Mouse (Mus musculus): Measurements from ENCODE around the gene Espl1. TPM values are rescaled to one million over a fixed set of nuclear protein-coding genes. Genes with fewer than 3 reads are reported as not detected.
A peak's percentile ranks its signal among the peaks of the same experiment; 100 is the strongest.

Gene Espl1
- polyA plus RNA-seq, 1 experiment, result 51.5 TPM

- peaks cover 14% of the 10 kb centered on the region for H3K4me1 ChIP-seq (replicated peaks; ENCODE audit: control insufficient read depth, insufficient read depth, low read length)
Measured at GRCm38 (mm10) chr15:102282463-102283292, 13.4 kb upstream of the Espl1 start.

GRCm38 (mm10) chr15:102283648-102284047 lies 12.4 kb upstream of the Espl1 start:
- no peak for DNase-seq
- WGBS, result 92% methylated on average over 3 of the region's 3 CpGs
- H3K36me3 ChIP-seq (ENCODE audit: control insufficient read depth, insufficient read depth, low read length), result 0 out of 2 replicates have a peak, but pooled peaks cover 5% of the 10 kb centered on the region
- H3K27me3 ChIP-seq (ENCODE audit: control insufficient read depth, insufficient read depth, low read length), result no peaks in the 10 kb centered on the region
- no peak overlapping the region for H3K27ac ChIP-seq (ENCODE audit: control insufficient read depth, insufficient read depth, low read length)
- TF ChIP-seq POLR2A (IDR thresholded peaks at IDR 0.05; ENCODE audit: control insufficient read depth, extremely low read depth, insufficient read depth, low read length, poor library complexity) (no peak), CTCF (IDR thresholded peaks at IDR 0.05; ENCODE audit: borderline replicate concordance, control insufficient read depth, extremely low read depth, insufficient read depth, low read length, poor library complexity) (no peak)
- peaks cover 13% of the 10 kb centered on the region for H3K4me1 ChIP-seq (replicated peaks; ENCODE audit: control insufficient read depth, insufficient read depth, low read length)
- no peak overlapping the region for H3K4me3 ChIP-seq (ENCODE audit: control insufficient read depth, insufficient read depth, low read length)

More at GRCm38 (mm10) chr15:102282463-102283292, 13.4 kb upstream of the Espl1 start:
- 0 out of 2 replicates have a peak, but pooled peaks cover 5% of the 10 kb centered on the region for H3K36me3 ChIP-seq (ENCODE audit: control insufficient read depth, insufficient read depth, low read length)
- TF ChIP-seq CTCF (IDR thresholded peaks at IDR 0.05; ENCODE audit: borderline replicate concordance, control insufficient read depth, extremely low read depth, insufficient read depth, low read length, poor library complexity) (no peak), POLR2A (IDR thresholded peaks at IDR 0.05; ENCODE audit: control insufficient read depth, extremely low read depth, insufficient read depth, low read length, poor library complexity) (no peak)
- DNase-seq, result no peak
- 71% methylated on average over 8 of the region's 8 CpGs for WGBS
- H3K27me3 ChIP-seq (ENCODE audit: control insufficient read depth, insufficient read depth, low read length), result no peaks in the 10 kb centered on the region
- H3K4me3 ChIP-seq (ENCODE audit: control insufficient read depth, insufficient read depth, low read length), result no peak overlapping the region
- H3K27ac ChIP-seq (ENCODE audit: control insufficient read depth, insufficient read depth, low read length), result no peak overlapping the region

- Histone ChIP-seq H3K27ac (ENCODE audit: control insufficient read depth, insufficient read depth, low read length) (no peak overlapping the region), H3K4me3 (ENCODE audit: control insufficient read depth, insufficient read depth, low read length) (no peak overlapping the region), H3K4me1 (replicated peaks; ENCODE audit: control insufficient read depth, insufficient read depth, low read length) (no peaks in the 10 kb centered on the region), H3K36me3 (ENCODE audit: control insufficient read depth, insufficient read depth, low read length) (no peaks in the 10 kb centered on the region), H3K27me3 (ENCODE audit: control insufficient read depth, insufficient read depth, low read length) (no peaks in the 10 kb centered on the region)
- peak; percentile 44 for DNase-seq
- TF ChIP-seq POLR2A (IDR thresholded peaks at IDR 0.05; ENCODE audit: control insufficient read depth, extremely low read depth, insufficient read depth, low read length, poor library complexity) (no peak), CTCF (IDR thresholded peaks at IDR 0.05; ENCODE audit: borderline replicate concordance, control insufficient read depth, extremely low read depth, insufficient read depth, low read length, poor library complexity) (no peak)
Measured at GRCm38 (mm10) chr15:102287395-102287794, 8.7 kb upstream of the Espl1 start.

- no peak for TF ChIP-seq POLR2A (IDR thresholded peaks at IDR 0.05; ENCODE audit: control insufficient read depth, extremely low read depth, insufficient read depth, low read length, poor library complexity)
- no peak for TF ChIP-seq CTCF (IDR thresholded peaks at IDR 0.05; ENCODE audit: borderline replicate concordance, control insufficient read depth, extremely low read depth, insufficient read depth, low read length, poor library complexity)
- no peak for DNase-seq
- 0 out of 2 replicates have a peak, but pooled peaks cover 3% of the 10 kb centered on the region for H3K4me1 ChIP-seq (replicated peaks; ENCODE audit: control insufficient read depth, insufficient read depth, low read length)
- WGBS, result 5% methylated on average over 24 of the region's 24 CpGs
- H3K4me3 ChIP-seq (ENCODE audit: control insufficient read depth, insufficient read depth, low read length), result peak overlapping the region; percentile 74
- H3K27ac ChIP-seq (ENCODE audit: control insufficient read depth, insufficient read depth, low read length), result no peak overlapping the region
- peaks cover 5% of the 10 kb centered on the region; the same call in 1 of the 2 replicates for H3K36me3 ChIP-seq (ENCODE audit: control insufficient read depth, insufficient read depth, low read length)
- H3K27me3 ChIP-seq (ENCODE audit: control insufficient read depth, insufficient read depth, low read length), result no peaks in the 10 kb centered on the region
Measured at GRCm38 (mm10) chr15:102296368-102297006, 421 bp downstream of the Espl1 start.

GRCm38 (mm10) chr15:102302542-102302941 lies 6.5 kb downstream of the Espl1 start:
- Histone ChIP-seq H3K27ac (ENCODE audit: control insufficient read depth, insufficient read depth, low read length) (no peak overlapping the region), H3K27me3 (ENCODE audit: control insufficient read depth, insufficient read depth, low read length) (no peaks in the 10 kb centered on the region)
- DNase-seq, result no peak

GRCm38 (mm10) chr15:102308717-102309116 lies 12.7 kb downstream of the Espl1 start:
- WGBS, result 97% methylated on average over 9 of the region's 9 CpGs
- Histone ChIP-seq H3K27ac (ENCODE audit: control insufficient read depth, insufficient read depth, low read length) (no peak overlapping the region), H3K4me1 (replicated peaks; ENCODE audit: control insufficient read depth, insufficient read depth, low read length) (0 out of 2 replicates have a peak, but pooled peaks cover 2% of the 10 kb centered on the region), H3K4me3 (ENCODE audit: control insufficient read depth, insufficient read depth, low read length) (no peak overlapping the region), H3K27me3 (ENCODE audit: control insufficient read depth, insufficient read depth, low read length) (no peaks in the 10 kb centered on the region), H3K36me3 (ENCODE audit: control insufficient read depth, insufficient read depth, low read length) (peaks cover 53% of the 10 kb centered on the region)
- DNase-seq, result no peak
- TF ChIP-seq CTCF (IDR thresholded peaks at IDR 0.05; ENCODE audit: borderline replicate concordance, control insufficient read depth, extremely low read depth, insufficient read depth, low read length, poor library complexity) (no peak), POLR2A (IDR thresholded peaks at IDR 0.05; ENCODE audit: control insufficient read depth, extremely low read depth, insufficient read depth, low read length, poor library complexity) (no peak)

More at GRCm38 (mm10) chr15:102302542-102302941, 6.5 kb downstream of the Espl1 start:
- H3K4me1 ChIP-seq (replicated peaks; ENCODE audit: control insufficient read depth, insufficient read depth, low read length), result no peaks in the 10 kb centered on the region
- TF ChIP-seq POLR2A (IDR thresholded peaks at IDR 0.05; ENCODE audit: control insufficient read depth, extremely low read depth, insufficient read depth, low read length, poor library complexity), result no peak
- TF ChIP-seq CTCF (IDR thresholded peaks at IDR 0.05; ENCODE audit: borderline replicate concordance, control insufficient read depth, extremely low read depth, insufficient read depth, low read length, poor library complexity), result no peak
- H3K4me3 ChIP-seq (ENCODE audit: control insufficient read depth, insufficient read depth, low read length), result no peak overlapping the region
- H3K36me3 ChIP-seq (ENCODE audit: control insufficient read depth, insufficient read depth, low read length), result peaks cover 24% of the 10 kb centered on the region
- 95% methylated on average over 6 of the region's 6 CpGs for WGBS

Measured in thymus, adult 2 months (tissue).